Mouse (Mus musculus) heart, adult 2 months (tissue): ENCODE measurements around the gene Sytl2.

ENCODE experiments used
- CTCF ChIP-seq: fragments of 200-600 bp; IDR thresholded peaks from 2 replicates; pipeline ENCODE4 v1.8.1; 2022; ENCODE audit warnings: antibody characterized with exemption, mild to moderate bottlenecking, moderate library complexity
- EP300 ChIP-seq: fragments of 200-500 bp; IDR thresholded peaks from 2 replicates; pipeline ENCODE4 v1.6.1; 2011; ENCODE audit warnings: low read depth, low read length, control low read depth; ENCODE audit not compliant: insufficient read depth
- POLR2A ChIP-seq: fragments of 200-500 bp; IDR thresholded peaks from 2 replicates; pipeline ENCODE4 v1.6.1; 2011; ENCODE audit warnings: mild to moderate bottlenecking, low read depth, low read length, control low read depth; ENCODE audit not compliant: insufficient read depth

- TF ChIP-seq CTCF (no peak), POLR2A (no peak), EP300 (no peak)
Observed at GRCm38 (mm10) chr7:90347779-90348437, 45.9 kb downstream of the Sytl2 start.
